Mouse (Mus musculus) A20 (cell line): ENCODE data around the gene Gm17334.
A peak's percentile ranks its signal among the peaks of the same experiment; 100 is the strongest.

Experiments used
- DNase-seq: peaks from one replicate; pipeline ENCODE4 v3.0.0-alpha.2; 2011; ENCODE audit warnings: low read depth, low spot score

The Gm17334 gene

DNA sequence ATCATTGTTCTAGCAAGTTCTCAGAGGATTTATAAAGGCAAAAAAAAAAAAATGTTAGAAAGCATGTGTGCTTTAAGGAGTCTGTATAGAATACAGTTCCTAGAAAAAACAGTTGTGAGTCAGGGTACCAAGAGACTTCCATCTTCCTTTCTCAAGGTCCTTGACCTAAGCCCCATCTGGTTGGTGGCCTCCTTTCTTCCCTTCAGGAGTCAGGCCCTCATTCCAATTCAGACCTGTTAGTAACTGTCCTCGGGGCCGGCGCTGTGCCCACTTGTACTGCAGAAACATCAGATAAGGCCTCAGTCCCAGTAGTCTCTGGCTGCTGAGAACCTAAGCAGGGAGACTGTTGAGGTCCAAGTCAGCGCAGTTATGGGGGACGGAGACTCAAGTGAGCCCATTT, at the start of gene Gm17334:
TSS of gene Gm17334 (minus strand) at position 101 of the 400 bp plus-strand sequence.
- no peak for DNase-seq

DNA sequence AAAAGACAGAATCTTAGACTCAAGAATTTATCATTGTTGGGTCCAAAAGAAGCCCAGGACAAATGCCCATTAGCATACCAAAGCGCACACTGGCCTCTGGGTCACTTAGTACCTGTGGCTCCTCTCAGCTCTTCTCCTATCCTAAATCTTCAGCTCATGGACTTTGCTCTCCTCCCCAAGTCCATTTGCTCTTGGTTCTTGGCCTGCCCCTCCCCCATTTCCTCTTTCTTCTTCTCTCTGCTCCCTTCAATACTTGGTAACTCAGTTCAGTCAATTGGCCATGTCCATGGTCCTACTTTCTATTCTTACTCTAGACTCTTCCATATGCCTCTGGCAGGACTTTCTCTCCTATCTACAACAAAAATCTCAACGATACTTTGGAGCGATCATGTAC, 49.0 kb upstream of the Gm17334 start:
- peak; percentile 42 for DNase-seq

DNA sequence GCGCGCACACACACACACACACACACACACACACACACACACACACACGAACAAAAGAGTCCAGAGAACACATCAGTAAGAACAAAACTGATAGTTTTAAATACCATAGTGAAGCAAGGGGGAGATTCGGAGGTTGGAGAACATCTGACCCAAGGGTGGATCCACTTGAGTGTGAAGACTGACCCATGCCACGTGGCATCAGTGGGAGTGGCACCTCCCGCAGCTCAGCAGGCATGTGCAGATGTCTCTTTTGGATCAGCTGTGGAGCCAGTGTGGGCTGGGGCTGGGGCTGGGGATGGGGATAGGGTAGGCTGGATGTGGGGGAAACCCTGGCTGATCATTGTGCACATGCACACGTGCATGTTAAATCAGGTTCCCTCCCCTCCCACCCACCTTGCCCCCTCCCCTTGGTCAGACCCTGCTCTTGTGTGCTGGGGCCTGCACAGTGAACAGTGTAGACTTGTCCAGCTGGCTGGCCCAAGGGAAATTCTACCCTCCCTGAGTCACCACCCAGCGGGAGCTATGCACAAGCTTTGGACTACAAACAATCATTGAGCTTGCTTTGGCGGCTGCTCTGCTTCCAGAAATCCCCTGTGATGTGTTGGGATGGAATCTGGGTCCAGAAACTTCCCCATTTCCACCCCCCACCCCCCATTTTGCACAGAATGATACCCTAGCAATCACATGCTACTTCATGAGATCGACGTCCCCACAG, 48.4 kb upstream of the Gm17334 start:
- DNase-seq, result no peak

- peak; percentile 89 for DNase-seq
Observed at GRCm38 (mm10) chr11:53820516-53821170, 47.7 kb upstream of the Gm17334 start.

GRCm38 (mm10) chr11:53819511-53819910, 46.5 kb upstream of the Gm17334 start:
- DNase-seq, result no peak

DNA sequence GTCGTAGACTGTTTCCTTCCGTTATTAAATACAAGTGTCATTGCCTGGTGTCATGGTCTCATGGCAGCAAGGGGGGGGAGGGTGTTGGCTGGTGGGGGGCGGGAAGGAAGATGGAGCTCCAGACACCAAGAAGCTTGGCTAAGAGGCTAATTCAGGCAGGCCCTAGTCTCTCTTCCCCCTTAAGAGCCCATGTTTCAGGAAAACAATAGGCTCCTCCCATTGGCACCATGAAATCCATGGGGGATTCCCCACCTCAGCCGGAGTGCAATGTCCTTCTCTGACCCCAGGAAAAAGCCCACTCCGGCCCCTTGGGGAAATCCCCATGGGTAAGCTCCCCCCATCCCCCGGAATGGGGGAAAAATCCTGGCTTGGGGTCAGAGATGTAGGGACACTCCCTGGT, 45.8 kb upstream of the Gm17334 start:
- no peak for DNase-seq

- DNase-seq, result no peak
Observed at GRCm38 (mm10) chr11:53816841-53817375, 43.9 kb upstream of the Gm17334 start.

GRCm38 (mm10) chr11:53814810-53815209, 41.8 kb upstream of the Gm17334 start:
- peak; percentile 24 for DNase-seq

DNA sequence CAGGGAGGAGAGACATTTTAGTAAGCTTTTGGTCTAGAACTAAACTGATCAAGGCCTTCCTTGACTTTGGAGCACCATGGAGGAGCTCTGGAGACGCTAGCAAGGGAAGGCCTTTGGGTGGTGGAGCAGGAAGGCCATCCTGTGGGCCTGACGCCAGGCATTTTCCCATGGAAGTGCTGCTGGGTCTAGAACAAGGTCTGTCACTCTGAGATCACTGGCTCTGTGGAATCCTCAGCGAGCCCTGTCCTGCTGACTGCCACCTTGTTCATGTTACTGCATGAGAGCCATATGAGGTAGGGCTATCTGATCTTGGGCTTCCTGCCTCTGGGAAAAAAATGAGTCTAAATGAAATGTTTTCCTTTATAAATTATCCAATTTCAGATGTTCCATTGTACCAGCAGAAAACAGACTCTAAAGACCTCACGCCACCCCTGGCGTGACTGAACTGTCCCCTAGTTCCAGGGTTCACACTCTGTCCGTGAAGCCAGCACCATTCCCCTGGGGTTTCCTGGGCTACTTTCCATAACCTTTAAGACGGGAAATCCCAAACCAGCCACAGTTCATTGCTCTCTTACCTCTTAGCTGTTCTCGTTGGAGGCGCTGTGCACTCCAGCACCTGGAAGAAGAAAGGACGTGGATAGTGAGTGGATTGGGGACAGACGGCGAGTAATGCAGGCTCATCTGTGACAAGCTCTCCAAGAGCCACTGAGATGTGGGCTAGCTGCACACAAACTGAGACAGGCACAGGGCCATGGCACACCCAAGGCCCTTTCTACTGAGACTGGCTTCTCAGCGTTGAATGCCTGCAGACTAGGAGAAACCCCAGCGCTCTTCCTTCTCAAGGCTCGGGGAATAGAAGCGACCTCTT, 40.2 kb upstream of the Gm17334 start:
- DNase-seq, result no peak

GRCm38 (mm10) chr11:53811312-53811711, 38.3 kb upstream of the Gm17334 start:
- peak; percentile 51 for DNase-seq

DNA sequence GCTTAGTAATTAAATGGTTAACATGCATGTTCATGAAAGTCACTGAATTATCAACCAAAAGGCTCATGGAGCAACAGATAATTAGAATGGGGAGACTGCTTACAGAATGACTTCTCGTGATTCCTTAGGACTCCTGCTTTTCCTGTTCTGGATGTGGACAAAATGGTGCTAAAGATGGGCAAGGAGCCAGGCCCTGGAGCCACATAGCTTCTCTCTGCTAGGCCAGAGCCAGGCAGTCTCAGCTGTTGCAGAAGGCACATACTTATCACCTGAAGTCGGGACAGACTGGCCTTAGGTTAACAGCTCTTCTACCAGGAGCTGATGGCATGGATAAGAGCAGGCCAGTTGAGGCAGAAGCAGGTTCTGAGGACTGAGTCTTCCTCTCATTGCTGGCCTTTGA, 37.8 kb upstream of the Gm17334 start:
- DNase-seq, result no peak

GRCm38 (mm10) chr11:53810156-53810555, 37.2 kb upstream of the Gm17334 start:
- no peak for DNase-seq

- no peak for DNase-seq
Observed at GRCm38 (mm10) chr11:53809354-53809753, 36.4 kb upstream of the Gm17334 start.

- DNase-seq, result no peak
Observed at GRCm38 (mm10) chr11:53805786-53806185, 32.8 kb upstream of the Gm17334 start.

DNA sequence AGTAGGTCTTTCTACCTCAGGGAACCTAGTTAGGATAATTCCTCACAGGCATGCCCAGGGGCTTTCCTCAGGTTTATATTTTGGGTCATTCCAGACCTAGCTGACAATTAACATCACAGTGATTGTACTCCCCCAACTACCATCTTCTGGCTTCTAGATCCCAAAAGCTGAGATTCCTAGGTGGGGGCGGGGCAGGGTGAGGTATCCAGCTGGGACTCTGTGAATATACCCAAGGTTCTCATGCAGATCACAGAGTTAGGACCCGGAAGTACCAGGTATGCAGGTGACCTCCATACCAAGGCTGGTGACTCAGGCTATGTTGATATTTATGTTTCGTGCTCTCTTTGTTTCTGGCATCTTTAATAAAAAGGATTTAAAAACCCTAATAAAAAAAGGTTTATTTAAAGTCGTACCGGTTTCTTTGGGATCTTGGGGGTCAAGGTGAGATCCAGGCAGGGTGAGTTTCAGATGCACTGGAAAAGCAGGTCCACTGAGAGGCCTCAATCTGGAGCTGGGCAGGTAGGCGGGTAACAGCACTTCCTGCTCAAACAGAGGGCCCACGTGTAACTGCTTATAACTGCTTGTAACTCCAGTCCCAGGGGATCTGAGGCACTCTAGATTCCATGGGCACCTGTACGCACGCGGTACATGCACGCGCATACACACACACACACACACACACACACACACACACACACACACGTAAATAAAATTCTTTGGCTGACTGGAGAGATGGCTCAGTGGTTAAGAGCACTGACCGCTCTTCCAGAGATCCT, 31.8 kb upstream of the Gm17334 start:
- DNase-seq, result no peak

DNA sequence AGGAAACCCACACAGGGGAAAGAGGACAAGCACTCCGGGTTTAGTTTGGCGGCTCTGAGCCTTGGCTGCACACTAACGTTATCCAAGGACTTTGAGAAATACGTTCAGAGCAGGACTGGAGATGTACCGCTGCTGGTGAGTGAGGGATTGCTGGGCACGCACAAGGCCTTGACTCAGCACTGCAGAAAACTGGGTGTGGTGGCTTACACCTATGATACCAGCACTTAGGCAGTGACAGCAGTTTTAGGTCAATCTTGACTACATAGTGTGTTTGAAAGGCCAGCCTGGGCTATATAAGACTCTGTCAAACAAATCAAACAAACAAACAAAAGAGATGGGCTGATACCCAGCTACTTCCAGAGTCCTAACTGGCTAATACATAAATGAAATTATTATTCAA, 30.5 kb upstream of the Gm17334 start:
- DNase-seq, result no peak

- DNase-seq, result no peak
Observed at GRCm38 (mm10) chr11:53803093-53803492, 30.1 kb upstream of the Gm17334 start.

DNA sequence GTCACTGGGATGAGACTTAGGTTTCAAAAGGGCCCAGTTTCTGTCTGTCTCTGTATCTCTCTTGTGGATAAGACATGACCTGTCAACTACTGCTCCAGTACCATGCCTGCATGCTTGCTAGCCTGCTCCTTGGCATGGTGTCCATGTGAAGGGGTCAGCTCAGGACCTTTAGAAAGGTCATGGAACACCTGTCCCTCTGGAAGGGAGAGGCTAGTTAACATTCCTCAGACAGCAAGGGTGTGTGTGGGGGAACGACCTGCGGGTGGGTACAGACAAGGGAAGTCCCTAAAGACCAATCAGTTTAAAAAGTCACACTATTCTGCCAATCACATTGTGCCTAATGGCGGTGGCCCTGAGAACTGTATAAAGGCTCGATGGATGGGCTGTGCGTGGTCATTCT, 28.0 kb upstream of the Gm17334 start:
- no peak for DNase-seq

DNA sequence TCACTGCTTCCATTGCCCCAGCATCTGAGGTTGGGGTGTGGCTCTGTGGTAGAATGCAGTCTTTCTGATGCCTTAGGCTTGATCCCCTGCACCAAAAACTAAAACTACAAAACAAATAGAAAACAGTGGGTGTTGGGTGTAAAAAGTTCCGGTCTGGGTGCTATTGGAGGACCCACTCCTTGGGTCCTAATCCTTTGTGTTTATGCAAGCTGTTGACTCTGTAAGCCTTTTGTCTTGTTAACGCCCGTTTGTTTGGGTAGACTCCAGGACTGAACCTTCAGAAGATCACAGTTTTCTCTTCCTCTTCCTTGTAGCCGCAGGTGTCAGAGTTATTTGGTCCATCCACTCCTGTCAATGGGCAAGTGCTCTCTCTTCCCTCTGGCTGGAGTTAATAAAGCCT, 27.0 kb upstream of the Gm17334 start:
- DNase-seq, result peak; percentile 44

DNA sequence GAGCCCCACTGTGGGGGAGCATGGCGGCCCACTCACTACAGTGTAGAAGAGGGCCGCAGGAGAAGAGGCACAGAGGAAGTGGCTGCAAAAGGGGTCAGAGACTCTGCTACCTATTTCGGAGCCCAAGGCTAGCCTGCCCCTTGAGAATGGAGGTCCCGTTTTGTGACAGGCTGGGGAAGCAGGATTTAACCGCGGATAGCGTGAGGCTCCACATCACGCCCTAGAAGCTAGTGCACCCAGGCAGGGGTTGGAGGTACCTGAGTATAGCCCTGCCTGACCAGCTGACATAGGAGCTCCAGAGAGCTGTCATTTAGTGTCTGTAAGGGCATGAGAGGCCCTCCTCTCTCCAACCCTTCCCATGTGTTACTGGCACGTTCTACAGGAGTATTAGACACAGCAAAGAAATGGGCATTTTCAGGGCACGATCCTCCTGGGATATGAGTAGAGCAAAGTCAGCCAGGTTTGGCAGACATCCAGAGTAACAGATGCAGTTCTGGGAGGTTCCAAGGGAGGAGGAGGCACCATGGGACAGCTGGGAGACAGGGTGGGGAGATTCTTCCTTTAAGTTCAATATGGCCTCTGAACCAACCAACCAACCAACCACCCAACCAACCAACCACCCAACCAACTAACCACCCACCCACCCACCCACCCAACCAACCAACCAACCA, 25.2 kb upstream of the Gm17334 start:
- no peak for DNase-seq

- no peak for DNase-seq
Observed at GRCm38 (mm10) chr11:53797386-53797920, 24.5 kb upstream of the Gm17334 start.
